Mouse (Mus musculus): ENCODE results near the gene Hivep3. TPM values are rescaled to one million over a fixed set of nuclear protein-coding genes. Genes with fewer than 3 reads are reported as not detected.

Gene Hivep3
- polyA plus RNA-seq, 1 experiment = 40.0 TPM

DNA sequence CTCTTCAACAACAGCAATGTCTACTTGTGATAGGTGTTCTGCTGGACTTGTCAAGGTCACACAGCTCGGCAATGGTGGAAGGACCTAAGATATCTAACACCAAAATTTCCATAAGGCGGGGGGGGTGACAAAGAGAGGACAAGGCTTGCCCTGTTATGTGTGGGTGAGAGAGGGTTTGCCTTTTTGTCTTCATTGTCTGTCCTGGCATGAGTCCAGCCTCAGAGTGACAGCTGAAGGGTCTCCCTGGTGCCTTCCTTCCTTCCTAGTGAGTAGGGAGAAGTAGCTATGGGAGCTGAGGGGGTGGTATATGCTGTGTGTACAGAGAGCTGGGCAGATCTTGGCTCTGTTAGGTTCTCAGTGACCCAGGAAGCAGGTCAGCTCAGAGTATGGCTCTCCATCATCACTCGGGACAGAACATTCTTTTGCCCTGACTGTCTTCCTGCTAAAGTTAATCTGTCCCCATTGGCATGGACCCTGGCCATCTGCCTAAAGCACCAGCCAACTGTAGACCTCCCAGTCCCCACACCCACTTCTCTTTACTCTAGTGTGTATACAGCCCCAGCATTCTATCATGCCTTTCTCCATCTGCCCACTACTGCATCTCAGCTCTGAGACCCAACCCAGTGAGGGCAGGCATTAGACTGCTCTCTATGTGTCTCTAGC lies 255.6 kb downstream of the Hivep3 start:
- Histone ChIP-seq H3K4me1 (replicated peaks; ENCODE audit: control insufficient read depth, insufficient read depth, low read length) (peaks cover 33% of the 10 kb centered on the region), H3K4me3 (ENCODE audit: control insufficient read depth, insufficient read depth, low read length) (no peak overlapping the region), H3K27me3 (ENCODE audit: control insufficient read depth, insufficient read depth, low read length) (no peaks in the 10 kb centered on the region), H3K36me3 (ENCODE audit: control insufficient read depth, insufficient read depth, low read length) (no peaks in the 10 kb centered on the region), H3K27ac (ENCODE audit: control insufficient read depth, insufficient read depth, low read length) (no peak overlapping the region)
- TF ChIP-seq CTCF (IDR thresholded peaks at IDR 0.05; ENCODE audit: borderline replicate concordance, control insufficient read depth, extremely low read depth, insufficient read depth, low read length, poor library complexity) (no peak), POLR2A (IDR thresholded peaks at IDR 0.05; ENCODE audit: control insufficient read depth, extremely low read depth, insufficient read depth, low read length, poor library complexity) (no peak)
- DNase-seq = no peak
- WGBS = 90% methylated on average over 3 of the region's 3 CpGs

DNA sequence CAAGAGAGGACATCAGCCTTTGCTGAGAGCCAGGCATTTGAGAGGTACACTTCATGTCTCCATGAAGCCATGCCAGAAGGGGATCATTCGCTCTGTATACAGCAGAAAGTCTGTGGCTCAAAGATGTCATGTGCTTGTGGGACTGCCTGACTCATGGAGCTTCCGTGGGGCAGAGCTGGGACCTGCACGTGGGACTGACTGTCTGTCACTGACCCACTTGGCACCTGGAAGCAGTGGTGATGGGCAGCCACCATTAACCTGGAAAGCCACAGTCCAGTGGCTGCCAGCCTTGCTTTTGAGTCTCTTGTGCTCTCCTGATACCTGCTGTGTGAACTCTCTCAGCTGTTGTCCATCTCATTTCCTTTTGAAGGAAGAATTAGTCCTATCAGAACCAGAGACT lies 256.8 kb downstream of the Hivep3 start:
- no peaks in the 10 kb centered on the region for H3K27me3 ChIP-seq (ENCODE audit: control insufficient read depth, insufficient read depth, low read length)
- no peak overlapping the region for H3K27ac ChIP-seq (ENCODE audit: control insufficient read depth, insufficient read depth, low read length)
- 81% methylated on average over 3 of the region's 3 CpGs for WGBS

DNA sequence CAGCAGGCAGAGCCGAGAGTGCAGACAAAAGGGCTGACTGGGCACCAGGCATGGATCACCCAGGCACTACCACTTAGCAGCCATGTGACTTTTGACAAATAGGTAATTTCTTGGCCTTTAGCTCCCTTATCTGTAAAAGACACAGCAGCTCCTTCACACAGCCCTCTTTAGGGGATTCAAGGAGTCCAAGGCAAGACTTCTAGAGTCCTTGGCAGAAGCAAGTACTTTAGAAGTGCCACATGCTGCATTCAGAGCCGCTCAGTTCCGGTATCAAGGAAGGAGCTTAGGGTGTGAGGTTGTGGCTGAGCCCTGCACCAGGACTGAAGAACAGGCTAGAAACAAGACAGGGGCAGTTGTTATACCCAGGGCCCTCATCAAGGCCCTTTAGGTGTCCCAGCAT lies 257.3 kb downstream of the Hivep3 start:
- WGBS = 97% methylated on average over 3 of the region's 3 CpGs
- DNase-seq = no peak

More for the DNA sequence above, 256.8 kb downstream of the Hivep3 start:
- Histone ChIP-seq H3K36me3 (ENCODE audit: control insufficient read depth, insufficient read depth, low read length) (no peaks in the 10 kb centered on the region), H3K4me1 (replicated peaks; ENCODE audit: control insufficient read depth, insufficient read depth, low read length) (peaks cover 33% of the 10 kb centered on the region), H3K4me3 (ENCODE audit: control insufficient read depth, insufficient read depth, low read length) (no peak overlapping the region)
- DNase-seq = no peak
- TF ChIP-seq POLR2A (IDR thresholded peaks at IDR 0.05; ENCODE audit: control insufficient read depth, extremely low read depth, insufficient read depth, low read length, poor library complexity) (no peak), CTCF (IDR thresholded peaks at IDR 0.05; ENCODE audit: borderline replicate concordance, control insufficient read depth, extremely low read depth, insufficient read depth, low read length, poor library complexity) (no peak)

DNA sequence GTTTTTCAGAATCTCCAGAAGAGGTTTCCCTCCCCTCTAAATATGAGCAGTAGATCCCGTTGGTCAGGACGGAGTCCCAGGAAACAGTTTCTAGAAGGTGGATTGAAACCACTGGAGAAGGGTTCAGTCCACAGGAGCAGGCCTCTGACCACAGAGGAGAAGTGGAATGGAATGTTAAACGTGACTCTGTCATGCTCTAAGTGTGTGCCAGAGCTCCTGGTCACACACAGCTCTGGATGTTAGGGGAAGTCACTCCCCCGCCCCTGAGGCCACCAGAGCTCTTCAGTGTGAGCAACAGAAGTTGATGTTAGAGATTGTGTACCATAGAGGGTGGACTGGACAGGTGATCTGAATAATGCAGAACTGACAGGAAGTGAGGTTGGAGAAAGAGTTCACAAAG lies 258.2 kb downstream of the Hivep3 start:
- H3K4me3 ChIP-seq (ENCODE audit: control insufficient read depth, insufficient read depth, low read length) = no peak overlapping the region
- DNase-seq = no peak
- no peak overlapping the region for H3K27ac ChIP-seq (ENCODE audit: control insufficient read depth, insufficient read depth, low read length)
- TF ChIP-seq CTCF (IDR thresholded peaks at IDR 0.05; ENCODE audit: borderline replicate concordance, control insufficient read depth, extremely low read depth, insufficient read depth, low read length, poor library complexity) = no peak
- TF ChIP-seq POLR2A (IDR thresholded peaks at IDR 0.05; ENCODE audit: control insufficient read depth, extremely low read depth, insufficient read depth, low read length, poor library complexity) = no peak
- 79% methylated on average over 4 of the region's 4 CpGs for WGBS
- H3K27me3 ChIP-seq (ENCODE audit: control insufficient read depth, insufficient read depth, low read length) = no peaks in the 10 kb centered on the region
- H3K36me3 ChIP-seq (ENCODE audit: control insufficient read depth, insufficient read depth, low read length) = no peaks in the 10 kb centered on the region
- H3K4me1 ChIP-seq (replicated peaks; ENCODE audit: control insufficient read depth, insufficient read depth, low read length) = peaks cover 28% of the 10 kb centered on the region

More for the DNA sequence above, 257.3 kb downstream of the Hivep3 start:
- TF ChIP-seq CTCF (IDR thresholded peaks at IDR 0.05; ENCODE audit: borderline replicate concordance, control insufficient read depth, extremely low read depth, insufficient read depth, low read length, poor library complexity) = no peak
- TF ChIP-seq POLR2A (IDR thresholded peaks at IDR 0.05; ENCODE audit: control insufficient read depth, extremely low read depth, insufficient read depth, low read length, poor library complexity) = no peak
- Histone ChIP-seq H3K27me3 (ENCODE audit: control insufficient read depth, insufficient read depth, low read length) (no peaks in the 10 kb centered on the region), H3K27ac (ENCODE audit: control insufficient read depth, insufficient read depth, low read length) (no peak overlapping the region), H3K4me1 (replicated peaks; ENCODE audit: control insufficient read depth, insufficient read depth, low read length) (peaks cover 33% of the 10 kb centered on the region), H3K36me3 (ENCODE audit: control insufficient read depth, insufficient read depth, low read length) (no peaks in the 10 kb centered on the region), H3K4me3 (ENCODE audit: control insufficient read depth, insufficient read depth, low read length) (no peak overlapping the region)

DNA sequence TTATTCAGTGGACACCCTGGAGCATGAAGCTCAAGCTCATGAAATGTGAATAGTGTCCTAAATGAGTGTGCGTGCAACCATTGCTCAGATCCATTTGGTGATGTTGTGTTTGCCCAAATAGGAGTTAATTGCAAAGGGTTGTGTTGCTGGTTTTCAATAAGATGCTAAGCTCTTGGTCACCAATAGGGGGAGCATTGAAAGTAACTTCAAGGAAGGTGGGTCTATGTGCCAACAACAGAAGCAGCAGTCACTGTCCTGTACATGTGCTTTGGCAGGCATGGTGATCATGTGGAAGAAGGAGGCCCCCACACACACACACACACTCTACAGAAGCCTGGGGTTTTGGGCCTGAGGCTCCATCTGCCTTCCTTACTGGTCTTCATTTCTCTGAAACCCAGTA lies 262.8 kb downstream of the Hivep3 start:
- Histone ChIP-seq H3K36me3 (ENCODE audit: control insufficient read depth, insufficient read depth, low read length) (no peaks in the 10 kb centered on the region), H3K4me3 (ENCODE audit: control insufficient read depth, insufficient read depth, low read length) (no peak overlapping the region), H3K4me1 (replicated peaks; ENCODE audit: control insufficient read depth, insufficient read depth, low read length) (no peaks in the 10 kb centered on the region), H3K27ac (ENCODE audit: control insufficient read depth, insufficient read depth, low read length) (no peak overlapping the region), H3K27me3 (ENCODE audit: control insufficient read depth, insufficient read depth, low read length) (no peaks in the 10 kb centered on the region)
- no peak for DNase-seq
- 97% methylated on average over 1 of the region's 1 CpGs for WGBS
- TF ChIP-seq POLR2A (IDR thresholded peaks at IDR 0.05; ENCODE audit: control insufficient read depth, extremely low read depth, insufficient read depth, low read length, poor library complexity) (no peak), CTCF (IDR thresholded peaks at IDR 0.05; ENCODE audit: borderline replicate concordance, control insufficient read depth, extremely low read depth, insufficient read depth, low read length, poor library complexity) (no peak)

DNA sequence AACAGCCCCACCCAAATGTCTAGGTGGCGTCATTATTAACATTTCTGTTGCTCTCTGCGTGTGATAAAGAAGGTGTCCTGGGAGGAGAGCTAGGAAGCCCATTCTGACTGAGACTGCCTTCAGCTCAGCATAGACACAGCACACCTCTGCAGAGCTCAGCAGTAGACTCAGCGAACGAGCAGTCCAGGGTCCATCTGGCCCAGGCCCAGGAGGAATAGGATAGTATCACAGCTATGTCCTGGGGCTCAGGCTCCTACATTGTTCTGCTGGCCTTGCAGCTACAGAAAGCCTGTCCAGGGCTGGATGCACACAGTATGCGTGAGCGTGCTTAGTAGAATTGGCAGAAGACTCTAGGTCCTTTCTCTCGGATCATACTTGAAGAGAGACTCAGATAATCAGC lies 263.8 kb downstream of the Hivep3 start:
- DNase-seq = no peak
- H3K27ac ChIP-seq (ENCODE audit: control insufficient read depth, insufficient read depth, low read length) = no peak overlapping the region
- no peak for TF ChIP-seq POLR2A (IDR thresholded peaks at IDR 0.05; ENCODE audit: control insufficient read depth, extremely low read depth, insufficient read depth, low read length, poor library complexity)
- TF ChIP-seq CTCF (IDR thresholded peaks at IDR 0.05; ENCODE audit: borderline replicate concordance, control insufficient read depth, extremely low read depth, insufficient read depth, low read length, poor library complexity) = no peak
- no peak overlapping the region for H3K4me3 ChIP-seq (ENCODE audit: control insufficient read depth, insufficient read depth, low read length)
- H3K4me1 ChIP-seq (replicated peaks; ENCODE audit: control insufficient read depth, insufficient read depth, low read length) = no peaks in the 10 kb centered on the region
- 95% methylated on average over 7 of the region's 7 CpGs for WGBS
- no peaks in the 10 kb centered on the region for H3K36me3 ChIP-seq (ENCODE audit: control insufficient read depth, insufficient read depth, low read length)
- H3K27me3 ChIP-seq (ENCODE audit: control insufficient read depth, insufficient read depth, low read length) = no peaks in the 10 kb centered on the region

DNA sequence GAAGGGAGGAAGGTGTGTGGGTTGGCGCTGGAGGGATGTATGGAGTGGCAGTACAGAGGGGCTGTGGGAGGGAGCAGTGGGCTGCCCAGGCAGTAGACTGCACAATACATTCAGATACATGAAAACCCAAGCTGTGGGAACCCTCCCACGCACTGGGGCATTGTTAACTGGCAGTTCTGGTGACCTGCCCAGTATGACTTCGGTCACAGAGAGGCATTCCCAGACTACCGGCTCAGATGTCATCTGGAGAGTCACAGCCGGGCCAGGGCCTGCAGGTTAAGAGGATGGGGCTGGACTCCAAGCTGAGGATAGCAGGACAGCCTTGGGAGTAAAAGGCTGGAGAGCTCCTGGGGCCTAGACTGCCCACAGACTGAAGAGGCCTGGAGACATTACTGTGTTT lies 265.3 kb downstream of the Hivep3 start:
- Histone ChIP-seq H3K27ac (ENCODE audit: control insufficient read depth, insufficient read depth, low read length) (no peak overlapping the region), H3K4me3 (ENCODE audit: control insufficient read depth, insufficient read depth, low read length) (no peak overlapping the region), H3K36me3 (ENCODE audit: control insufficient read depth, insufficient read depth, low read length) (no peaks in the 10 kb centered on the region), H3K4me1 (replicated peaks; ENCODE audit: control insufficient read depth, insufficient read depth, low read length) (no peaks in the 10 kb centered on the region), H3K27me3 (ENCODE audit: control insufficient read depth, insufficient read depth, low read length) (no peaks in the 10 kb centered on the region)
- 98% methylated on average over 5 of the region's 5 CpGs for WGBS
- DNase-seq = no peak
- no peak for TF ChIP-seq CTCF (IDR thresholded peaks at IDR 0.05; ENCODE audit: borderline replicate concordance, control insufficient read depth, extremely low read depth, insufficient read depth, low read length, poor library complexity)
- no peak for TF ChIP-seq POLR2A (IDR thresholded peaks at IDR 0.05; ENCODE audit: control insufficient read depth, extremely low read depth, insufficient read depth, low read length, poor library complexity)

All from thymus, adult 2 months (tissue).